Mouse (Mus musculus) stomach, embryonic 15.5 days (tissue): ENCODE data around the gene Gm14409. TPM values are rescaled to one million over a fixed set of nuclear protein-coding genes. Genes with fewer than 3 reads are reported as not detected.
"Not testable (repeated sequence)": the region's sequence is repeated elsewhere in the genome, so short reads cannot be mapped to it uniquely, and the experiment has no call there.

Experiments
- ATAC-seq: fragments of 200-750 bp; cut with Nextera tagmentation; 2 replicates; pipeline ENCODE4 v1.8.0; 2017; ENCODE audit warnings: low read depth, moderate number of reproducible peaks, moderate TSS enrichment; ENCODE audit not compliant: insufficient read depth, low FRiP score
- H3K27ac ChIP-seq: fragments of 300-500 bp; sonication (generic); 2 replicates; pipeline ENCODE4 v1.5.1; 2015; ENCODE audit warnings: mild to moderate bottlenecking, inconsistent platforms
- H3K27me3 ChIP-seq: fragments of 300-500 bp; sonication (generic); replicated peaks from 2 replicates; pipeline ENCODE4 v1.6.1; 2015; ENCODE audit warnings: inconsistent platforms
- H3K36me3 ChIP-seq: fragments of 300-500 bp; sonication (generic); 2 replicates; pipeline ENCODE4 v1.6.1; 2015; ENCODE audit warnings: inconsistent platforms
- H3K4me1 ChIP-seq: fragments of 300-500 bp; sonication (generic); 2 replicates; pipeline ENCODE4 v1.6.1; 2015; ENCODE audit warnings: inconsistent platforms
- H3K4me2 ChIP-seq: fragments of 300-500 bp; sonication (generic); 2 replicates; pipeline ENCODE4 v1.6.1; 2015; ENCODE audit warnings: mild to moderate bottlenecking, inconsistent platforms
- H3K4me3 ChIP-seq: fragments of 300-500 bp; sonication (generic); replicated peaks from 2 replicates; pipeline ENCODE4 v1.5.1; 2015; ENCODE audit warnings: inconsistent platforms
- H3K9ac ChIP-seq: fragments of 300-500 bp; sonication (generic); 2 replicates; pipeline ENCODE4 v1.6.1; 2015; ENCODE audit warnings: inconsistent platforms
- H3K9me3 ChIP-seq: fragments of 300-500 bp; sonication (generic); 2 replicates; pipeline ENCODE4 v1.6.1; 2016; ENCODE audit warnings: inconsistent platforms
- WGBS: fragments of 180-500 bp; shearing (Covaris S2); methylation state at CpG from one replicate; pipeline ENCODE4 v1.1.7; 2015; 5-methylcytosine and 5-hydroxymethylcytosine counted together
- polyA plus RNA-seq: library from polyadenylated mRNA; unstranded; fragments of >200 nt; fragmentation: Nextera tagmentation; extraction: Ambion mirVana; gene quantifications from 2 replicates; pipeline ENCODE4 v1.2.1, GENCODE M21; 2015

Gene Gm14409
- not detected in 2 replicates for polyA plus RNA-seq

DNA sequence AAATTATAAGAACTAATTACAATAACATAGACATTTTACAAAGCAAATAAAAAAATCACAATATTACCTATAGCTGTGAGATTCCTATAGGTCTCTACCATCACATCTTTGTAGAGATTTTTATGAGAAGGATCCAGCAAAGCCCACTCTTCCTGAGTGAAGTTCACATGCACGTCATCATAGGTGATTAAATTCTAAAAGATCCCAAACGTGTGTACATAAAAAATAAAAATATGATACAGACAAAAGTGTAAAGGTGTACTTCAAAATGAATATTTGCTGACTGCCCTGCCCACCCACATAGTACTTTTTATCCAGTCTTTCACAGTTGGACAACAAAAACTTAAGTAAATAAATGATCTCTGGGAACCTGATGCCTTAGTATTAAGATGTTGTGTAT is at the start of gene Gm14409:
TSS of gene Gm14409 (minus strand) at position 101 of the 400 bp plus-strand sequence.
- H3K9ac ChIP-seq, H3K4me2 ChIP-seq, H3K36me3 ChIP-seq, H3K27me3 ChIP-seq, H3K27ac ChIP-seq, H3K9me3 ChIP-seq, H3K4me1 ChIP-seq, H3K4me3 ChIP-seq, ATAC-seq: not testable (repeated sequence)
- no CpG with 5 or more reads among the region's 2 CpGs for WGBS

DNA sequence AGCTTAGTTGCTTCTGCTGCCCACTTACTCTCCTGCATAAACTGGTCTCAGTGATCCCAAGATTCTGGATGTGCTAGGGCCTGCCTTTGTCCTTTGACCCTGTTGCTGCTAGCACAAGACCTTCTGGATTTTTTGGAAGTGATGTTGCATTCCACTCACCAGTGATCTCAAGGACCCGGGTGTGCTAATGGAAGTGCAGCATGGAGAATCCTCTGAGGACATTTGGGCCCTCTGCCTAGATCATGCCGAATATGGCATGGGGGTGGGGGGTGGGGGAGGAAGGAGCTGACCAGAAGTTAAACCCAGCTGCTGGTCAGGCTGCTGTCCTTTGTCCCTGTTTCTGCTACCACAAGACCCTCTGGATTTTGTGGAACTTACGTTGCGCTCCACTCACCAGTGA is 42.8 kb upstream of the Gm14409 start:
- H3K9ac ChIP-seq, H3K4me3 ChIP-seq, H3K4me1 ChIP-seq, H3K36me3 ChIP-seq, H3K27ac ChIP-seq, ATAC-seq, H3K4me2 ChIP-seq, H3K9me3 ChIP-seq, H3K27me3 ChIP-seq: not testable (repeated sequence)
- 86% methylated on average over 4 of the region's 4 CpGs for WGBS

GRCm38 (mm10) chr2:177304980-177305379 is 38.1 kb upstream of the Gm14409 start:
- not testable (repeated sequence) for ATAC-seq, H3K27me3 ChIP-seq, H3K9ac ChIP-seq, H3K4me2 ChIP-seq, H3K4me1 ChIP-seq, H3K27ac ChIP-seq, H3K36me3 ChIP-seq, H3K9me3 ChIP-seq, H3K4me3 ChIP-seq
- WGBS = no CpG with 5 or more reads among the region's 2 CpGs

GRCm38 (mm10) chr2:177283701-177284100 is 16.9 kb upstream of the Gm14409 start:
- not testable (repeated sequence) for H3K9me3 ChIP-seq, H3K36me3 ChIP-seq, ATAC-seq, H3K27ac ChIP-seq, H3K4me3 ChIP-seq, H3K27me3 ChIP-seq, H3K4me1 ChIP-seq, H3K9ac ChIP-seq, H3K4me2 ChIP-seq
- WGBS = 30% methylated on average over 3 of the region's 3 CpGs

DNA sequence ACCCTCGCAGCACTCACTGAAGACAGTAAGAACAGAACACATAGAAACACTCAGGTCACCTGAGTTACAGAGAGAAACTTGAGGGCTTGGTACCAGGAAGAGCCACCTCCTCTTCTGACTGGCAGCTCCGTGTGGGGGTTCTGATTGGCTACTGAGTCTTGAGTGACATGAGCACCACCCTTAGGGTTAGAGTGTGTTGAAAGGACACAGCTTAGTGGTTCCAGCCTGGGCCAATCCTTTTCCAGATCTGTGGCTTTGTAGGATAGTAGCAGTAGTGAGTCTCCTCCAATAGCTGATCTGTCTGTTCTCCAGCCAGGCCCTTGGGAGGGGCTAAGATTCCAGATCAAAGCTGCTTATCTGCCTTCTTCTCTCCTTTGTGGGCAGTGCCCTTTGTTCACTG is 10.9 kb upstream of the Gm14409 start:
- H3K27ac ChIP-seq = not testable (repeated sequence)

GRCm38 (mm10) chr2:177272237-177272636 is 5.4 kb upstream of the Gm14409 start:
- not testable (repeated sequence) for H3K4me1 ChIP-seq, H3K9ac ChIP-seq, H3K9me3 ChIP-seq, ATAC-seq, H3K27ac ChIP-seq, H3K36me3 ChIP-seq, H3K4me3 ChIP-seq, H3K27me3 ChIP-seq, H3K4me2 ChIP-seq
- 80% methylated on average over 2 of the region's 2 CpGs for WGBS

More for the DNA sequence above, 10.9 kb upstream of the Gm14409 start:
- not testable (repeated sequence) for H3K4me2 ChIP-seq, H3K36me3 ChIP-seq, ATAC-seq, H3K4me1 ChIP-seq, H3K27me3 ChIP-seq, H3K9me3 ChIP-seq, H3K4me3 ChIP-seq, H3K9ac ChIP-seq
- WGBS = 76% methylated on average over 2 of the region's 2 CpGs

DNA sequence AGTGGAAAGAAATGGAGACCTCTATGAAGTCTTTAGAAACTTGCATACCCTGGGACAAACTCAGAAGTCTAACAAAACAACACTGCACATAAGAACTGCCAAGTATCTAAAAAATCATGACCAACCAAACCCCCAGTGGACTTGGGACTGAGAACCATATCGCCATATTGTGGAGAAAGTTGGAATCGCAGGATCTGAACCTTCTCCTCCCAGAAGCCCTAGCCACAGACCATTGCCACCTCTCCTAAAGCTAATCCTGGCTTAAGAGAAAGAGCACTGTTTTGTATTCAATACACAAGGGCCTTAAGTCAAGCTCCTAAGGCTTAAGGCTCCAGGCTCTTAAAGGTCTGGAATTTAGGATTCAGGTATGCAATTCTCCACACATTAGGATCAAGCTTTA is 19.4 kb downstream of the Gm14409 start:
- H3K27me3 ChIP-seq, H3K4me2 ChIP-seq, H3K9ac ChIP-seq, H3K27ac ChIP-seq, H3K4me3 ChIP-seq, H3K4me1 ChIP-seq, H3K9me3 ChIP-seq, ATAC-seq, H3K36me3 ChIP-seq: not testable (repeated sequence)
- WGBS = 94% methylated on average over 2 of the region's 2 CpGs

DNA sequence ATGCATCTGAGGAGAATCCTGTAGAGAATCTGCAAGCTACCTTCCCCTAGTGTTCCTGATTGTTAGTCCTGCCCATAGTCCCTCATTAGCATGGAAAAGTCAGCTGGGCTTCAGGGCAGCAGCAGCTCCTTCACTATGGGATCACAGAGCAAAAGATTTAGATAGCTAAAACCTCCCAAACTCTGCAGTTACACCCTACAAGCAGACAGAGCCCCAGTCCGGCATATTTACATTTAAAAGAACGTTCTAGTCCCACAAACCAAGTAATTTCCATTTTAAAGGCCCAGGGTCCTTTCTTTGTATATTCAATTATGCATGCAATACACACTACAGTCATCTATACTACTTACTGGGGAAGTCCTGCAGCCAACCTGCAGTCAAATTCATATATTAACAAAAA is 36.4 kb downstream of the Gm14409 start:
- H3K4me1 ChIP-seq, ATAC-seq, H3K9ac ChIP-seq, H3K27ac ChIP-seq, H3K27me3 ChIP-seq, H3K4me3 ChIP-seq, H3K36me3 ChIP-seq, H3K9me3 ChIP-seq, H3K4me2 ChIP-seq: not testable (repeated sequence)
- 63% methylated on average over 2 of the region's 2 CpGs for WGBS

Other genes with a start within 250 kb of the Gm14409 start
- 0.22 and 0.40 TPM in 2 replicates for gene Gm14401, start 192.7 kb downstream of the Gm14409 start, polyA plus RNA-seq
- 22.3 and 22.9 TPM in 2 replicates for gene Gm14410, start 60.6 kb downstream of the Gm14409 start, polyA plus RNA-seq
- 0.36 and 0.59 TPM in 2 replicates for gene Gm14412, start 57.3 kb upstream of the Gm14409 start, polyA plus RNA-seq
- 7.9 and 8.9 TPM in 2 replicates for gene Gm14418, start 131.3 kb upstream of the Gm14409 start, polyA plus RNA-seq
- gene Zfp970, start 197.7 kb upstream of the Gm14409 start, polyA plus RNA-seq = 14.4 and 14.8 TPM in 2 replicates
- gene Gm14403, start 231.2 kb upstream of the Gm14409 start, polyA plus RNA-seq = 5.7 and 6.1 TPM in 2 replicates